Mouse (Mus musculus): ENCODE measurements around the gene Fgf6. TPM values are rescaled to one million over a fixed set of nuclear protein-coding genes. Genes with fewer than 3 reads are reported as not detected.
A peak's percentile ranks its signal among the peaks of the same experiment; 100 is the strongest.

Gene Fgf6
- polyA plus RNA-seq (2015; fragmentation: Nextera tagmentation; extraction: Ambion mirVana) = 0.13 TPM in 1 of 2 replicates, not detected in the other

DNA sequence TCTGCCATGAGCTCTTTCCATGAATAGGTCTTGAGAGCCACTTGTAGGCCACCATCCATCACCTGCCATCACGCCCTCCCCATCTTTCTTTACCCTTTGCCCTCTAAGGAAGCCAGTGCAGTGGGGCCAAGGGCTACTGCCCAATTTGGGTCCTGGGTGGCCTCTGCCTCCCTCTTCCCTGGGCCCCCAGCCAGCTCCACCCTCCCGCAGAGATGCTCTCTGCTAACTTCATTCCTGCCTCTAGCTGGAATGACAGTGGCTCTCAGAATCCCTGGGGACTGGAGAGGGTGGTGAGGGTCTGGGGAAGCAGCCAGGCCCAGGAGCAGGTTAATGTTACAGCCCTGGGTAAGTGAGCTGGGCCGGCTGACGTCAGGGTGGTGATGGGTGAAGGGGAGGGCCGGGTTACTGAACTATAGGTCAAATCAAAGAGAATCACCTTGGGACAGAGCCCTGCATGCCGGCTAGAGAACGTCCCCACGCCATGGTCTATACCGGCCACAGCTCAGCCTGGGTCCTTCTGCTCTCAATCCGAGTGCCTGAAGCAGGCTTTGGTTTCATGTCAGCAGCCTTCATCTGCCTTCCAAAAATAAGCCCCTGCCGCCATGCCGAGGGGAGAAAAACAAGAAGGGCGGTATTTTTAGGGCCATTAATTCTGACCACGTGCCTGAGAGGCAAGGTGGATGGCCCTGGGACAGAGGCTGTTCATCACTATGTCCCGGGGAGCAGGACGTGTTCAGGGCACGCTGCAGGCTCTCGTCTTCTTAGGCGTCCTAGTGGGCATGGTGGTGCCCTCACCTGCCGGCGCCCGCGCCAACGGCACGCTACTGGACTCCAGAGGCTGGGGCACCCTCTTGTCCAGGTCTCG, at the start of gene Fgf6:
Fgf6 (plus strand) TSS at position 681 of the 865 bp plus-strand sequence.
- 64% methylated on average over 26 of the region's 26 CpGs for WGBS
- H3K4me1 ChIP-seq (ENCODE audit: control insufficient read depth, insufficient read depth, low read length) = peaks cover 8% of the 10 kb centered on the region; the same call in 1 of the 2 replicates
- H3K4me2 ChIP-seq (ENCODE audit: low read depth, low read length) = no peak within 1 kb of the TSS
- no peak within 1 kb of the TSS for H3K9ac ChIP-seq (ENCODE audit: low read length)
- H3K4me3 ChIP-seq (ENCODE audit: low read length) = no peak within 1 kb of the TSS
- H3K9me3 ChIP-seq (replicated peaks; ENCODE audit: control insufficient read depth, low read length) = no peaks in the 10 kb centered on the region
- no peak within 1 kb of the TSS for H3K27ac ChIP-seq (ENCODE audit: low read length)
- H3K36me3 ChIP-seq (ENCODE audit: control insufficient read depth, insufficient read depth) = no peaks in the 10 kb centered on the region
- no peaks in the 10 kb centered on the region for H3K27me3 ChIP-seq (ENCODE audit: control insufficient read depth, insufficient read depth, low read length)
- 0 out of 2 replicates have a peak, but pooled peaks have one; percentile 28 for ATAC-seq (replicated peaks; ENCODE audit: extremely low read depth, insufficient read depth, low FRiP score)

DNA sequence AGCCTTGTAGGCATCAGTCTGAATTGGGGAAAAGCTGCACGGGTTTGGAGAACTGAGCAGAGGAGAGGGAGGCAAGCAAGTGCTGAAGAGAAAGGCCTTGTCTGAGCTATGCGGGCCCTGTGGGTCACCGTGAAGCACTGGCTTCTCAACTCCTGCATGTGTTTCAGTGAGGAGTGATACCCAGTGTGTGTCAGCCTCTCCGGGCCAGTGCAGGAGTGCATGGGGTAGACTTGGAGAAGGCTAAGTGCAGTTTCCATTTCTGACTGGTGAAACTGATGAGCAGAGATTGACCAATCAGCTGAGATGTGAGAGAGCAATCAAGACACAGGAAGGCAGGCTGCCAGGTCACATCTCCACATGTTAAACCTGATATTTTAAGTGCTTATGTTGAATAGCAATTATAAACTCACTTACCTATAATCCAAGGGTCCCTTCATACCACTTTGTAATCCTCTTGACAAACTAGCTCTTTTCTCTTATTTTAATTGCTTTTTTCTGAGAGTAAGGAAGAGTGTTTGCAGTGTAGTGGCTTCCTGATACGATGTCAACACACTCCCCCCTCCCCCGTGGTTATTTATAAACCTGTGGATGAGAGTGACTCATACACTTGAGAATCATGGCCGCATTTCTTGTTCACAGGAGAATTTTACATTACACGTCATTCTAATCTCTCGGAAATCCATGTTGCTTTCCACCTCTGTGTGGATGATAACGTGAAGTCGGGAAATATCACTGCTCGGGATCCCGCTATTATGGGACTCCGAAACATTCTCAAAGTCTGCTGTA, 49.0 kb upstream of the Fgf6 start:
- ATAC-seq (replicated peaks; ENCODE audit: extremely low read depth, insufficient read depth, low FRiP score) = peak; percentile 72
- peaks cover 6% of the 10 kb centered on the region for H3K36me3 ChIP-seq (ENCODE audit: control insufficient read depth, insufficient read depth)
- no peak overlapping the region; the same call in 1 of the 2 replicates for H3K4me3 ChIP-seq (ENCODE audit: low read length)
- no peaks in the 10 kb centered on the region for H3K9me3 ChIP-seq (replicated peaks; ENCODE audit: control insufficient read depth, low read length)
- 34% methylated on average over 14 of the region's 14 CpGs for WGBS
- peak overlapping the region; percentile 54 for H3K27ac ChIP-seq (ENCODE audit: low read length)
- H3K4me2 ChIP-seq (ENCODE audit: low read depth, low read length) = peak overlapping the region; percentile 33
- H3K9ac ChIP-seq (ENCODE audit: low read length) = no peak overlapping the region
- peaks cover 18% of the 10 kb centered on the region for H3K4me1 ChIP-seq (ENCODE audit: control insufficient read depth, insufficient read depth, low read length)
- H3K27me3 ChIP-seq (ENCODE audit: control insufficient read depth, insufficient read depth, low read length) = no peaks in the 10 kb centered on the region

- Histone ChIP-seq H3K27me3 (ENCODE audit: control insufficient read depth, insufficient read depth, low read length) (no peaks in the 10 kb centered on the region), H3K36me3 (ENCODE audit: control insufficient read depth, insufficient read depth) (peaks cover 3% of the 10 kb centered on the region; the same call in 1 of the 2 replicates), H3K27ac (ENCODE audit: low read length) (peak overlapping the region; percentile 45; the same call in 1 of the 2 replicates), H3K9ac (ENCODE audit: low read length) (no peak overlapping the region), H3K4me1 (ENCODE audit: control insufficient read depth, insufficient read depth, low read length) (peaks cover 5% of the 10 kb centered on the region), H3K4me3 (ENCODE audit: low read length) (no peak overlapping the region), H3K9me3 (replicated peaks; ENCODE audit: control insufficient read depth, low read length) (no peaks in the 10 kb centered on the region), H3K4me2 (ENCODE audit: low read depth, low read length) (no peak overlapping the region)
- ATAC-seq (replicated peaks; ENCODE audit: extremely low read depth, insufficient read depth, low FRiP score) = peak; percentile 63
- WGBS = 25% methylated on average over 5 of the region's 5 CpGs
Measured at GRCm38 (mm10) chr6:126981539-126982234, 33.7 kb upstream of the Fgf6 start.

DNA sequence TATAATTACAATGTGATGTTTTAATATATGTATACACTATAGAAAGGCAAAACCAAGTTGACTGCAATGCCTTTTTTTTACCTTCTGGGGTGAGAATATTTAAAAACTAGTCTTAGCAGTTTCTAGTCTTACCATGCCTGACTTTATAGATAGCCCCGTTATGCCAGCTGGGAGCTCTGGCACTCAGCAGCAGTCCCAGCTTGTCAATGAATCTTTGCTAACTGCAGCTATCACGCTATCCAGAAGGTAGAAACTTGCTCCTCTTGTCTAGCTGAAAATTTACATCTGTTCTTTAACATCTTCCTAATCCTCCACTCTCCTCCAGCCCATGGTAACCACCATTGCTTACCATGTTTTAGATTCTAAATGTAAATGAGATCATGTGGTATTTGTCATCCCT, 21.7 kb upstream of the Fgf6 start:
- Histone ChIP-seq H3K4me3 (ENCODE audit: low read length) (no peak overlapping the region), H3K27me3 (ENCODE audit: control insufficient read depth, insufficient read depth, low read length) (no peaks in the 10 kb centered on the region), H3K9ac (ENCODE audit: low read length) (no peak overlapping the region), H3K27ac (ENCODE audit: low read length) (no peak overlapping the region), H3K9me3 (replicated peaks; ENCODE audit: control insufficient read depth, low read length) (no peaks in the 10 kb centered on the region), H3K4me1 (ENCODE audit: control insufficient read depth, insufficient read depth, low read length) (no peaks in the 10 kb centered on the region), H3K4me2 (ENCODE audit: low read depth, low read length) (no peak overlapping the region), H3K36me3 (ENCODE audit: control insufficient read depth, insufficient read depth) (no peaks in the 10 kb centered on the region)
- ATAC-seq (replicated peaks; ENCODE audit: extremely low read depth, insufficient read depth, low FRiP score) = no peak
- 61% methylated on average over 2 of the region's 2 CpGs for WGBS

DNA sequence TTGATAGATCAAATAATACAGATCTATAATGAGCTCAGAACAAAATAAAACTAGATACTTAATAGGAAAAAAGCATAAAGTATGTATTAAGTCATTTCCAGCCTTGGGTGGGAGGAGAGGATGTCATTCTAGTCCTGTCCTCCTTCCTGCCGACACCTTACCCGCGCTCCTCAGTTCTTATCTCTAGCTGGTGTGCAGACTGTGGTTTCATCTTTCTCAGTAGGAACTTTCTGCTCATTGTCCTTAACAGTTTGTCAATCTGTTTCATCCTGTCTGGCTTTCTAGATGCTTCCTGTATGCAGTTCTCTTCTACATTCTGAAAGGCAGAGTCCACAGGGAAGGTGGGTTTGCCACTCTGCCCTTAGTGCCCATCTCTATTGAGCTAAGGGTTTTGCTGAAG, 19.9 kb upstream of the Fgf6 start:
- Histone ChIP-seq H3K27me3 (ENCODE audit: control insufficient read depth, insufficient read depth, low read length) (no peaks in the 10 kb centered on the region), H3K4me3 (ENCODE audit: low read length) (no peak overlapping the region), H3K9ac (ENCODE audit: low read length) (no peak overlapping the region), H3K9me3 (replicated peaks; ENCODE audit: control insufficient read depth, low read length) (no peaks in the 10 kb centered on the region), H3K36me3 (ENCODE audit: control insufficient read depth, insufficient read depth) (no peaks in the 10 kb centered on the region), H3K27ac (ENCODE audit: low read length) (no peak overlapping the region), H3K4me1 (ENCODE audit: control insufficient read depth, insufficient read depth, low read length) (no peaks in the 10 kb centered on the region), H3K4me2 (ENCODE audit: low read depth, low read length) (no peak overlapping the region)
- ATAC-seq (replicated peaks; ENCODE audit: extremely low read depth, insufficient read depth, low FRiP score) = no peak
- 43% methylated on average over 3 of the region's 3 CpGs for WGBS

DNA sequence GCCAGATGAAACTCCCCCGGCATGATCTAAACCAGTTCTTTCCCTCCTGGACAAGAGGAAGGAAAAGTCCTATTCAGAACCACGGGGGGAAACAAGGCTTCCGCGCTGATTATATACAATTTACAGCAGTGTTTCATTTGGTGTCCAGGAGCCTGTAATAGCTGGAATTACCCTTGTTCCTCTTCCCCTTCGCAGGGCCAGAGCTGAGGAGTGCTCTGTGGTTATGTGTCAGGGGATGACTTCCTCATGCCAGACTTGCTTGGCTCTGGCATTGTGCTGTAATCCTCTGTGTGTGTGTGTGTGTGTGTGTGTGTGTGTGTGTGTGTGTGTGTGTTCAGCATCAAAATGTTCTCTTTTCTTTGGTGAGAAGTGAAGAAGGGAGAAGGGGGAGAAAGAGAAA, 19.0 kb upstream of the Fgf6 start:
- H3K27me3 ChIP-seq (ENCODE audit: control insufficient read depth, insufficient read depth, low read length) = no peaks in the 10 kb centered on the region
- H3K4me1 ChIP-seq (ENCODE audit: control insufficient read depth, insufficient read depth, low read length) = no peaks in the 10 kb centered on the region
- no peaks in the 10 kb centered on the region for H3K9me3 ChIP-seq (replicated peaks; ENCODE audit: control insufficient read depth, low read length)
- ATAC-seq (replicated peaks; ENCODE audit: extremely low read depth, insufficient read depth, low FRiP score) = no peak
- H3K4me2 ChIP-seq (ENCODE audit: low read depth, low read length) = no peak overlapping the region
- WGBS = 64% methylated on average over 5 of the region's 5 CpGs
- no peaks in the 10 kb centered on the region for H3K36me3 ChIP-seq (ENCODE audit: control insufficient read depth, insufficient read depth)
- no peak overlapping the region for H3K9ac ChIP-seq (ENCODE audit: low read length)
- H3K27ac ChIP-seq (ENCODE audit: low read length) = no peak overlapping the region
- H3K4me3 ChIP-seq (ENCODE audit: low read length) = no peak overlapping the region

GRCm38 (mm10) chr6:127005646-127006045, 9.7 kb upstream of the Fgf6 start:
- 88% methylated on average over 3 of the region's 3 CpGs for WGBS
- H3K27ac ChIP-seq (ENCODE audit: low read length) = no peak overlapping the region
- H3K9me3 ChIP-seq (replicated peaks; ENCODE audit: control insufficient read depth, low read length) = no peaks in the 10 kb centered on the region
- H3K27me3 ChIP-seq (ENCODE audit: control insufficient read depth, insufficient read depth, low read length) = no peaks in the 10 kb centered on the region
- ATAC-seq (replicated peaks; ENCODE audit: extremely low read depth, insufficient read depth, low FRiP score) = no peak
- no peak overlapping the region for H3K9ac ChIP-seq (ENCODE audit: low read length)
- H3K4me3 ChIP-seq (ENCODE audit: low read length) = no peak overlapping the region
- H3K4me2 ChIP-seq (ENCODE audit: low read depth, low read length) = no peak overlapping the region
- H3K4me1 ChIP-seq (ENCODE audit: control insufficient read depth, insufficient read depth, low read length) = no peaks in the 10 kb centered on the region
- no peaks in the 10 kb centered on the region for H3K36me3 ChIP-seq (ENCODE audit: control insufficient read depth, insufficient read depth)

- no peaks in the 10 kb centered on the region for H3K4me1 ChIP-seq (ENCODE audit: control insufficient read depth, insufficient read depth, low read length)
- H3K4me3 ChIP-seq (ENCODE audit: low read length) = no peak overlapping the region
- no peaks in the 10 kb centered on the region for H3K27me3 ChIP-seq (ENCODE audit: control insufficient read depth, insufficient read depth, low read length)
- 71% methylated on average over 3 of the region's 3 CpGs for WGBS
- no peak overlapping the region for H3K9ac ChIP-seq (ENCODE audit: low read length)
- no peak overlapping the region for H3K4me2 ChIP-seq (ENCODE audit: low read depth, low read length)
- H3K36me3 ChIP-seq (ENCODE audit: control insufficient read depth, insufficient read depth) = no peaks in the 10 kb centered on the region
- ATAC-seq (replicated peaks; ENCODE audit: extremely low read depth, insufficient read depth, low FRiP score) = no peak
- no peak overlapping the region for H3K27ac ChIP-seq (ENCODE audit: low read length)
- no peaks in the 10 kb centered on the region for H3K9me3 ChIP-seq (replicated peaks; ENCODE audit: control insufficient read depth, low read length)
Measured at GRCm38 (mm10) chr6:127006551-127006950, 8.8 kb upstream of the Fgf6 start.

Measured in heart, embryonic 16.5 days (tissue).